Mouse (Mus musculus): ENCODE results near the gene Bdnf. TPM values are rescaled to one million over a fixed set of nuclear protein-coding genes. Genes with fewer than 3 reads are reported as not detected.

Gene Bdnf
- polyA plus RNA-seq, 1 experiment: not detected

GRCm38 (mm10) chr2:109697151-109697550 lies 22.7 kb downstream of the Bdnf start:
- Histone ChIP-seq H3K27me3 (ENCODE audit: control insufficient read depth) (peaks cover 30% of the 10 kb centered on the region), H3K9me3 (ENCODE audit: control insufficient read depth, low read length) (no peaks in the 10 kb centered on the region), H3K36me3 (ENCODE audit: control insufficient read depth) (no peaks in the 10 kb centered on the region), H3K4me3 (replicated peaks) (no peak overlapping the region), H3K4me1 (ENCODE audit: control insufficient read depth) (no peaks in the 10 kb centered on the region)
- TF ChIP-seq TAL1 (IDR thresholded peaks at IDR 0.05; ENCODE audit: low read length) (no peak), GATA1 (IDR thresholded peaks at IDR 0.05; ENCODE audit: low read length) (no peak)

- Histone ChIP-seq H3K27me3 (ENCODE audit: control insufficient read depth) (peaks cover under 1% of the 10 kb centered on the region), H3K4me1 (ENCODE audit: control insufficient read depth) (no peaks in the 10 kb centered on the region)
- no peak for TF ChIP-seq TAL1 (IDR thresholded peaks at IDR 0.05; ENCODE audit: low read length)
- no peak for TF ChIP-seq GATA1 (IDR thresholded peaks at IDR 0.05; ENCODE audit: low read length)
Measured at GRCm38 (mm10) chr2:109700291-109700690, 25.8 kb downstream of the Bdnf start.

GRCm38 (mm10) chr2:109703588-109703987 lies 29.1 kb downstream of the Bdnf start:
- Histone ChIP-seq H3K4me3 (replicated peaks) (no peak overlapping the region), H3K27me3 (ENCODE audit: control insufficient read depth) (no peaks in the 10 kb centered on the region), H3K4me1 (ENCODE audit: control insufficient read depth) (no peaks in the 10 kb centered on the region), H3K36me3 (ENCODE audit: control insufficient read depth) (no peaks in the 10 kb centered on the region), H3K9me3 (ENCODE audit: control insufficient read depth, low read length) (no peaks in the 10 kb centered on the region)
- no peak for TF ChIP-seq GATA1 (IDR thresholded peaks at IDR 0.05; ENCODE audit: low read length)

More at GRCm38 (mm10) chr2:109700291-109700690, 25.8 kb downstream of the Bdnf start:
- no peaks in the 10 kb centered on the region for H3K36me3 ChIP-seq (ENCODE audit: control insufficient read depth)
- no peak overlapping the region for H3K4me3 ChIP-seq (replicated peaks)
- H3K9me3 ChIP-seq (ENCODE audit: control insufficient read depth, low read length): no peaks in the 10 kb centered on the region

- no peak overlapping the region for H3K4me3 ChIP-seq (replicated peaks)
- no peaks in the 10 kb centered on the region for H3K9me3 ChIP-seq (ENCODE audit: control insufficient read depth, low read length)
- no peaks in the 10 kb centered on the region for H3K36me3 ChIP-seq (ENCODE audit: control insufficient read depth)
- no peaks in the 10 kb centered on the region for H3K27me3 ChIP-seq (ENCODE audit: control insufficient read depth)
- TF ChIP-seq GATA1 (IDR thresholded peaks at IDR 0.05; ENCODE audit: low read length) (no peak), TAL1 (IDR thresholded peaks at IDR 0.05; ENCODE audit: low read length) (no peak)
- H3K4me1 ChIP-seq (ENCODE audit: control insufficient read depth): no peaks in the 10 kb centered on the region
Measured at GRCm38 (mm10) chr2:109704053-109704452, 29.6 kb downstream of the Bdnf start.

DNA sequence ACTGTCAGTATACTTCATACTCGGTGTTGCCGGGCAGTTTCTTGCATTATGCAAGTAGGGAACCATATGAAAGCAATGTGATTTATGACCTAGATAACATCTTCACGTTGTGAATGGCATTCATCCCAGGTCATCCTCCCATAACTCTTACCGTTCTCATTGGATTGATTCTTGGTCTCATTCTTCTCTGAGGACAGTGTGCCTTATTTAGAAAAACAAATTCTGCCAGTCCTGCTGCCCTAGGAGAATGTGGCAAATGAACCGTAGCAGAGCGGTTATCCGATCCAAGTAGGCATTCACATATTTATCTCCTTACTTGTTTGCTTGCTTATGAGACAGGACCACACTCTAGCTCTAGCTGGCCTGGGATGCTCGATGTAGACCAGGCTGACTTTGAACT lies 32.0 kb downstream of the Bdnf start:
- no peak overlapping the region for H3K4me3 ChIP-seq (replicated peaks)
- no peaks in the 10 kb centered on the region for H3K27me3 ChIP-seq (ENCODE audit: control insufficient read depth)

GRCm38 (mm10) chr2:109709346-109709745 lies 34.8 kb downstream of the Bdnf start:
- Histone ChIP-seq H3K27me3 (ENCODE audit: control insufficient read depth) (no peaks in the 10 kb centered on the region), H3K4me3 (replicated peaks) (no peak overlapping the region), H3K9me3 (ENCODE audit: control insufficient read depth, low read length) (no peaks in the 10 kb centered on the region), H3K36me3 (ENCODE audit: control insufficient read depth) (no peaks in the 10 kb centered on the region), H3K4me1 (ENCODE audit: control insufficient read depth) (no peaks in the 10 kb centered on the region)
- no peak for TF ChIP-seq TAL1 (IDR thresholded peaks at IDR 0.05; ENCODE audit: low read length)
- no peak for TF ChIP-seq GATA1 (IDR thresholded peaks at IDR 0.05; ENCODE audit: low read length)

More for the DNA sequence above, 32.0 kb downstream of the Bdnf start:
- Histone ChIP-seq H3K9me3 (ENCODE audit: control insufficient read depth, low read length) (no peaks in the 10 kb centered on the region), H3K36me3 (ENCODE audit: control insufficient read depth) (no peaks in the 10 kb centered on the region), H3K4me1 (ENCODE audit: control insufficient read depth) (no peaks in the 10 kb centered on the region)
- TF ChIP-seq TAL1 (IDR thresholded peaks at IDR 0.05; ENCODE audit: low read length) (no peak), GATA1 (IDR thresholded peaks at IDR 0.05; ENCODE audit: low read length) (no peak)

DNA sequence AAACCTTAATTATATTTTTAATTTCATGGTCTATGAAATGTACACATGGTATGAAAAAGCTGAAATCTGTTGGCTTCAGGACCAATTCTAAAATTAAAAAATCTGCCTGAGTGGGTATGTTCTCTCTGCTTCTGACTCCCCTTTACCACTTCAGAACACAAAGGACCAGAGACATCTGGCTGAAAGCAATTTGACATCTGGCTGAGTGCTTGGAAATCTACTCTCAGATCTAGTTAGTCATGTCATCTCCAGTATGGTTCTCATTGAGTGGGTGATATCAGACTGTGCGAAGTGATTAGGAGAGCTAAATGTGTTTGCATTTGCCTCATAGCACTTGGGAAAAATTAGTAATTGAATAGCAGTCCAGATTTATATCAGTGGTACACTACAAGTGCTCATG lies 36.5 kb downstream of the Bdnf start:
- Histone ChIP-seq H3K9me3 (ENCODE audit: control insufficient read depth, low read length) (no peaks in the 10 kb centered on the region), H3K4me3 (replicated peaks) (no peak overlapping the region), H3K36me3 (ENCODE audit: control insufficient read depth) (no peaks in the 10 kb centered on the region), H3K4me1 (ENCODE audit: control insufficient read depth) (no peaks in the 10 kb centered on the region), H3K27me3 (ENCODE audit: control insufficient read depth) (no peaks in the 10 kb centered on the region)
- TF ChIP-seq TAL1 (IDR thresholded peaks at IDR 0.05; ENCODE audit: low read length) (no peak), GATA1 (IDR thresholded peaks at IDR 0.05; ENCODE audit: low read length) (no peak)

DNA sequence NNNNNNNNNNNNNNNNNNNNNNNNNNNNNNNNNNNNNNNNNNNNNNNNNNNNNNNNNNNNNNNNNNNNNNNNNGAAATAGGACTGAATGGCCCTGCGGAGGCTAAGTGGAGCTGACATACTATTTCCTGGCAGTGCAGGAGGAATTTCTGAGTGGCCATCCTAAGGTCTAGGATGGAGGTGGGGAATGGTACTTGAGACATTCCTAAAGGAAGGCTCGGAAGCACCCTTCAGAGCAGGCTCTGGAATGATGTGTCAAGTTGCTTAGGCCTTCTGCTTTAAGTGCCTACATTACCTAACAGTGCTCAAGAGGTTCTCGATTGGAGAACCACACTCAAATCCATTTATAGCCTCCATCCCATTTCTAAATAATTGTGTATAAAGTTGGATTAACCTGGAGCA lies 50.8 kb downstream of the Bdnf start:
- Histone ChIP-seq H3K36me3 (ENCODE audit: control insufficient read depth) (no peaks in the 10 kb centered on the region), H3K4me3 (replicated peaks) (no peak overlapping the region), H3K27me3 (ENCODE audit: control insufficient read depth) (no peaks in the 10 kb centered on the region), H3K4me1 (ENCODE audit: control insufficient read depth) (no peaks in the 10 kb centered on the region), H3K9me3 (ENCODE audit: control insufficient read depth, low read length) (peaks cover 11% of the 10 kb centered on the region)
- TF ChIP-seq GATA1 (IDR thresholded peaks at IDR 0.05; ENCODE audit: low read length) (no peak), TAL1 (IDR thresholded peaks at IDR 0.05; ENCODE audit: low read length) (no peak)

- H3K36me3 ChIP-seq (ENCODE audit: control insufficient read depth): no peaks in the 10 kb centered on the region
- TF ChIP-seq GATA1 (IDR thresholded peaks at IDR 0.05; ENCODE audit: low read length) (no peak), TAL1 (IDR thresholded peaks at IDR 0.05; ENCODE audit: low read length) (no peak)
- H3K4me1 ChIP-seq (ENCODE audit: control insufficient read depth): no peaks in the 10 kb centered on the region
Measured at GRCm38 (mm10) chr2:109725831-109726230, 51.3 kb downstream of the Bdnf start.

DNA sequence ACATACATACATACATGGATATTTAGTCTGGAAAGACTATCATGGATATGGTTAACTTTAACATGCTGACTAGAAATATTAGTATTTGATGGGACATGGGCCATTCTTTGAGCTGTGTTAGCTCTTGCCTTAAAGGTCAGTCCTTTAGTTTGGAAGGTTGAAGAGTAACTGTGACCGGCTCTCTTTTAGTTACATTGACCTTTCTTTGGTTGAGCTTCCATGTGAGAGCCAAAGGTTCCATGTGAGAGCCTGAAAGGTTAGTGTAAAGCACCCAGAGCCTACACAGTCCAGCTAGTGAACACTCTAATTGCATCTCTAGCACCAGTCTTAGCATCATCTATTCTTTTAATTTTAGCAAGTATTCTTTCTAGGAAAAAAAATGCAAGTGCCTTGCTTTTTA lies 54.7 kb downstream of the Bdnf start:
- H3K27me3 ChIP-seq (ENCODE audit: control insufficient read depth): no peaks in the 10 kb centered on the region
- H3K4me1 ChIP-seq (ENCODE audit: control insufficient read depth): no peaks in the 10 kb centered on the region
- no peaks in the 10 kb centered on the region for H3K36me3 ChIP-seq (ENCODE audit: control insufficient read depth)
- TF ChIP-seq GATA1 (IDR thresholded peaks at IDR 0.05; ENCODE audit: low read length) (no peak), TAL1 (IDR thresholded peaks at IDR 0.05; ENCODE audit: low read length) (no peak)
- H3K9me3 ChIP-seq (ENCODE audit: control insufficient read depth, low read length): no peaks in the 10 kb centered on the region; the same call in 1 of the 2 replicates
- no peak overlapping the region for H3K4me3 ChIP-seq (replicated peaks)

More at GRCm38 (mm10) chr2:109725831-109726230, 51.3 kb downstream of the Bdnf start:
- Histone ChIP-seq H3K4me3 (replicated peaks) (no peak overlapping the region), H3K27me3 (ENCODE audit: control insufficient read depth) (no peaks in the 10 kb centered on the region), H3K9me3 (ENCODE audit: control insufficient read depth, low read length) (peaks cover 11% of the 10 kb centered on the region)
